Mouse (Mus musculus): ENCODE results near the gene Ms4a10.

GRCm38 (mm10) chr19:10988563-10988962 is 14.1 kb upstream of the Ms4a10 start:
- TF ChIP-seq CTCF (IDR thresholded peaks at IDR 0.05; ENCODE audit: borderline replicate concordance, insufficient read depth, low read length) (no peak), POLR2A (IDR thresholded peaks at IDR 0.05; ENCODE audit: low read depth, low read length) (no peak)

All from embryonic fibroblast, embryonic 13.5 days (primary cell).